Mouse (Mus musculus) liver, embryonic 14.5 days (tissue): ENCODE measurements around the gene Srgap1.
"Not testable (repeated sequence)": the region's sequence is repeated elsewhere in the genome, so short reads cannot be mapped to it uniquely, and the experiment has no call there.

Experiments
- CTCF ChIP-seq: IDR thresholded peaks from 2 replicates; pipeline ENCODE4 v1.5.1; 2016; ENCODE audit warnings: antibody characterized with exemption, low read depth, control low read depth
- EP300 ChIP-seq: IDR thresholded peaks from 2 replicates; pipeline ENCODE4 v1.6.1; 2016; ENCODE audit warnings: antibody characterized with exemption, low read depth

DNA sequence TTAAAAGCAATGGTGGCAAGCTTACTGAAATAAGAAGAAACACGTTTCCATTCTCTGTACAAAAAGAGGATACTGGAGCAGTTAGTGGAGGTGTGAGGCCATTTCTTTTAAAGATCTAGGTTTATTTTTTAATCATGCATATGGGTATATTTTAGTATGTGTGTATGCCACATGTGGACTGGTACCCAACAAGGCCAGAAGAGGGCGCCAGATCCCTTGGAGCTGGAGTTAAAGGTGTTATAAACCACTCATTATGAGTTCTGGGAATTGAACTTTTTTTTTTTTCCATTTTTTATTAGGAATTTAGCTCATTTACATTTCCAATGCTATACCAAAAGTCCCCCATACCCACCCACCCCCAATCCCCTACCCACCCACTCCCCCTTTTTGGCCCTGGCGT lies 279.8 kb downstream of the Srgap1 start:
- TF ChIP-seq CTCF, result peak; percentile 49
- not testable (repeated sequence) for TF ChIP-seq EP300
